Mouse (Mus musculus) adrenal gland, postnatal 25 days (tissue): ENCODE data around the gene Plekho1. TPM values are rescaled to one million over a fixed set of nuclear protein-coding genes. Genes with fewer than 3 reads are reported as not detected.
A peak's percentile ranks its signal among the peaks of the same experiment; 100 is the strongest.

Experiments used
- DNase-seq: peaks from one replicate; pipeline ENCODE4 v3.0.0; 2021; ENCODE audit warnings: mixed read lengths
- total RNA-seq: library from RNA; stranded (reverse); gene quantifications from 2 replicates; pipeline ENCODE4 v1.2.3, GENCODE M21; 2021

The Plekho1 gene
- total RNA-seq, 1 experiment from 2014 or later: 25.1 TPM

GRCm38 (mm10) chr3:96008463-96008862 lies 12.7 kb upstream of the Plekho1 start:
- DNase-seq: no peak

GRCm38 (mm10) chr3:96001560-96001959 lies 5.8 kb upstream of the Plekho1 start:
- no peak for DNase-seq

GRCm38 (mm10) chr3:96000921-96001501 lies 5.2 kb upstream of the Plekho1 start:
- DNase-seq: no peak

- no peak for DNase-seq
These were observed 4.4 kb upstream of the Plekho1 start for GRCm38 (mm10) chr3:96000080-96000632.

GRCm38 (mm10) chr3:95999308-96000079 lies 3.7 kb upstream of the Plekho1 start:
- DNase-seq: no peak

- no peak for DNase-seq
These were observed 1.5 kb upstream of the Plekho1 start for GRCm38 (mm10) chr3:95997203-95997721.

- no peak for DNase-seq
These were observed 761 bp upstream of the Plekho1 start for GRCm38 (mm10) chr3:95996451-95997073.

GRCm38 (mm10) chr3:95994975-95995801 lies 613 bp downstream of the Plekho1 start:
- no peak for DNase-seq

GRCm38 (mm10) chr3:95994381-95994846 lies 1.4 kb downstream of the Plekho1 start:
- no peak for DNase-seq

GRCm38 (mm10) chr3:95993881-95994280 lies 1.9 kb downstream of the Plekho1 start:
- no peak for DNase-seq

GRCm38 (mm10) chr3:95992990-95993603 lies 2.7 kb downstream of the Plekho1 start:
- no peak for DNase-seq

- DNase-seq: no peak
These were observed 5.3 kb downstream of the Plekho1 start for GRCm38 (mm10) chr3:95990413-95990941.

GRCm38 (mm10) chr3:95988969-95989368 lies 6.8 kb downstream of the Plekho1 start:
- peak; percentile 64 for DNase-seq

- DNase-seq: no peak
These were observed 7.7 kb downstream of the Plekho1 start for GRCm38 (mm10) chr3:95988138-95988537.

- DNase-seq: no peak
These were observed 8.3 kb downstream of the Plekho1 start for GRCm38 (mm10) chr3:95987386-95988110.

GRCm38 (mm10) chr3:95986984-95987383 lies 8.8 kb downstream of the Plekho1 start:
- DNase-seq: no peak

- DNase-seq: no peak
These were observed 9.7 kb downstream of the Plekho1 start for GRCm38 (mm10) chr3:95986001-95986622.

- peak; percentile 18 for DNase-seq
These were observed 10.4 kb downstream of the Plekho1 start for GRCm38 (mm10) chr3:95985209-95986000.

- DNase-seq: no peak
These were observed 13.7 kb downstream of the Plekho1 start for GRCm38 (mm10) chr3:95982129-95982528.
